Mouse (Mus musculus) limb, embryonic 15.5 days (tissue): ENCODE results near the gene Galnt9. TPM values are rescaled to one million over a fixed set of nuclear protein-coding genes. Genes with fewer than 3 reads are reported as not detected.

Source experiments
- ATAC-seq: fragments of 200-750 bp; cut with Nextera tagmentation; 2 replicates; pipeline ENCODE4 v1.8.0; 2017; ENCODE audit warnings: low read depth, moderate TSS enrichment; ENCODE audit not compliant: insufficient number of reproducible peaks, low FRiP score, low TSS enrichment
- H3K27ac ChIP-seq: fragments of 300-500 bp; sonication (generic); 2 replicates; pipeline ENCODE4 v1.5.1; 2015; ENCODE audit warnings: moderate library complexity, mild to moderate bottlenecking, inconsistent platforms
- H3K27me3 ChIP-seq: fragments of 300-500 bp; sonication (generic); 2 replicates; pipeline ENCODE4 v1.6.1; 2015; ENCODE audit warnings: inconsistent platforms
- H3K36me3 ChIP-seq: fragments of 300-500 bp; sonication (generic); 2 replicates; pipeline ENCODE4 v1.6.1; 2015; ENCODE audit warnings: inconsistent platforms
- H3K4me1 ChIP-seq: fragments of 300-500 bp; sonication (generic); 2 replicates; pipeline ENCODE4 v1.6.1; 2015; ENCODE audit warnings: inconsistent platforms
- H3K4me2 ChIP-seq: fragments of 300-500 bp; sonication (generic); 2 replicates; pipeline ENCODE4 v1.6.1; 2015; ENCODE audit warnings: mild to moderate bottlenecking, inconsistent platforms
- H3K4me3 ChIP-seq: fragments of 300-500 bp; sonication (generic); 2 replicates; pipeline ENCODE4 v1.5.1; 2015; ENCODE audit warnings: mild to moderate bottlenecking, inconsistent platforms
- H3K9ac ChIP-seq: fragments of 300-500 bp; sonication (generic); 2 replicates; pipeline ENCODE4 v1.6.1; 2015; ENCODE audit warnings: inconsistent platforms
- H3K9me3 ChIP-seq: fragments of 300-500 bp; sonication (generic); 2 replicates; pipeline ENCODE4 v1.6.1; 2016; ENCODE audit warnings: inconsistent platforms
- WGBS: fragments of 180-500 bp; shearing (Covaris S2); methylation state at CpG from one replicate; pipeline ENCODE4 v1.1.7; 2015; 5-methylcytosine and 5-hydroxymethylcytosine counted together
- microRNA-seq: library from miRNA; unstranded; fragments of <30 nt; microRNA quantifications from one replicate; pipeline ENCODE4, GENCODE M21; 2016
- polyA plus RNA-seq: library from polyadenylated mRNA; unstranded; fragments of >200 nt; fragmentation: Nextera tagmentation; extraction: Ambion mirVana; gene quantifications from 2 replicates; pipeline ENCODE4 v1.2.1, GENCODE M21; 2015

The Galnt9 gene
- polyA plus RNA-seq, 1 experiment from 2014 or later = 3.9 TPM

DNA sequence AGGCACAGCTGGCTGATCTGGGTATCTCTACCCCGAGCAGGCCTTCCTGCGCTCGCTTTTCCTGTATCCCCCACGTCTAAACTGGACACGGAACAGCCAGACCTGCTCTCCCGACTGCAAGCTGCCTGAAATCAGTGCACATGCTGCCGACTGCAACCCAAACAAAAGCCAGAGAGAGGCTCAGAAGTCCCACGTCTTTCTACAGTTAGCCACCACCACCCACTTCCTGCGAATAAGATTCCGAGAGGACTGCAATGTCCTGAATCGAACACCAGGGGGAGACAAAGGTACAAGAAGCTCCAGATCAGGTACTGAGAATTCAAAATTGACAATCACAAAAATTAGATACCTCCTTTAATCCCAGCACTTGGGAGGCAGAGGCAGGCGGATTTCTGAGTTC is 95.3 kb downstream of the Galnt9 start:
- 24% methylated on average over 12 of the region's 12 CpGs for WGBS
- no peak for ATAC-seq

DNA sequence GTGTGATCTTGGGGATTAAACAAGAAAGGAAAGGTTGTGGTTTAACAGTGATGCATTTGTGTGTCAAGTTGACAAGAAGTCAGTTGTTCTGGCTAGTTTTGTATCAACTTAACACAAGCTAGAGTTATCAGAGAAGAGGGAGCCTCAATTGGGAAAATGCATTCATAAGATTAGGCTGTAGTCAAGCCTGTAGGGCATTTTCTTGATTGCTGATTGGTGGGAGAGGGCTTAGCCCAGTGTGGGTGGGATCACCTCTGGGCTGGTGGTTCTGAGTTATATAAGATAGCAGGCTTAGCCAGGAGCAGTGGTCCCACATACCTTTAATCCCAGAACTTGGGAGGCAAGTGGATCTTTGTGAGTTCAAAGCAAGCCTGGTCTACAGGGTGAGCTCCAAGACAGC is 102.2 kb downstream of the Galnt9 start:
- no peaks in the 10 kb centered on the region for H3K4me1 ChIP-seq
- no peak for ATAC-seq
- H3K9ac ChIP-seq = no peak overlapping the region
- no peak overlapping the region for H3K27ac ChIP-seq
- no peaks in the 10 kb centered on the region for H3K9me3 ChIP-seq
- no peak overlapping the region for H3K4me2 ChIP-seq
- peaks cover 56% of the 10 kb centered on the region for H3K36me3 ChIP-seq
- no peak overlapping the region for H3K4me3 ChIP-seq
- no peaks in the 10 kb centered on the region for H3K27me3 ChIP-seq

More for the DNA sequence above, 95.3 kb downstream of the Galnt9 start:
- Histone ChIP-seq H3K4me2 (peak overlapping the region; percentile 32; the same call in 1 of the 2 replicates), H3K36me3 (no peaks in the 10 kb centered on the region), H3K27ac (no peak overlapping the region), H3K9me3 (no peaks in the 10 kb centered on the region), H3K4me1 (peaks cover 3% of the 10 kb centered on the region; the same call in 1 of the 2 replicates), H3K4me3 (no peak overlapping the region), H3K9ac (no peak overlapping the region), H3K27me3 (no peaks in the 10 kb centered on the region)

DNA sequence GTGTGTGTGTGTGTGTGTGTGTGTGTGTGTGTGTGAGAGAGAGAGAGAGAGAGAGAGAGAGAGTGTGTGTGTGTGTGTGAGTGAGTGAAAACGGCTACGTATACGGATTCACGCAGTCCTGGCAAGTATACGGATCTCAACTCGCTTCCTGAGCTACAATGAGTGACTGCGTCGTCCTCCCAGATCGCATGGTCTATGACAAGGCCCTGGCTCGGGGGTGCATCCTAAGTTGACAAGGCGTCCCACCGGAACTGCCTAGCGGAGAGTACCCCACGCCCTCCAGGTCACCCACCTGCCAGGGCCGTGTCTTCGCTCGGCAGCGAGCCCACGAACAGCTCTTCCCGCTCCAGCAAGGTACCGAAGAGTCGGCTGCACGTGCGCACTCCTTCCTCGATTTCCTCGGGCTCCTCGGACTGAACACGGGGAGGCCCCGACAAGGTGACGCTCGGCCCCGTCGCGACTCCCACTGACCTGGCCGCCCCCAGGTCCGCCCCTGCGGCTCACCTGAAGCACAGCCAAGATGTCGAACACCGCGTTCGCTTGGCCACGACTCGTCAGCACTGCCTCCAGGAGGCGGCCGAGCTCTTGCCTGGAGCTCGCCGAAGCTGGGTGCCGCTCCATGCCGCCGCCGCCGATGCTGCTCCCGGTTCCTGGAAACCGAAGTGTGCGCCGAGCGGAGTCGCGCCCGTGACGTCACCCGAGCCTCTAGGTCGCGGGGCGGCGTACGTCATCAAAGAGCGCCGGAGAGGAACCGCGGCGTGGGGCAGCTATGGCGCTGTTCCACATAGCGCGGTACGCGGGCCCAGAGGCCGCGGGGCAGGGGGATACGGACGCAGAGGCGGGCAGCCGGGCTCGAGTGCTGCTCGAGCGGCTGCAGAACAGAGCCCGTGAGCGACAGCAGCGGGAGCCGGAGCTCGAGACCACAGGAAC is 108.8 kb downstream of the Galnt9 start, which contains the start of the genes Noc4l and Ddx51:
Gene Noc4l, minus strand, starts transcription at position 699 of the 930 bp plus-strand sequence.
Gene Ddx51, plus strand, starts transcription at position 733 of the 930 bp plus-strand sequence.
- Histone ChIP-seq H3K27ac (peak within 1 kb of the TSS; percentile 61), H3K4me3 (peak within 1 kb of the TSS; percentile 99), H3K9ac (peak within 1 kb of the TSS; percentile 93), H3K27me3 (no peaks in the 10 kb centered on the region), H3K36me3 (peaks cover 71% of the 10 kb centered on the region), H3K4me1 (peaks cover 16% of the 10 kb centered on the region), H3K9me3 (no peaks in the 10 kb centered on the region), H3K4me2 (peak within 1 kb of the TSS; percentile 86)
- under 1% methylated on average over 91 of the region's 91 CpGs for WGBS
- peak; percentile 37; the same call in 1 of the 2 replicates for ATAC-seq

DNA sequence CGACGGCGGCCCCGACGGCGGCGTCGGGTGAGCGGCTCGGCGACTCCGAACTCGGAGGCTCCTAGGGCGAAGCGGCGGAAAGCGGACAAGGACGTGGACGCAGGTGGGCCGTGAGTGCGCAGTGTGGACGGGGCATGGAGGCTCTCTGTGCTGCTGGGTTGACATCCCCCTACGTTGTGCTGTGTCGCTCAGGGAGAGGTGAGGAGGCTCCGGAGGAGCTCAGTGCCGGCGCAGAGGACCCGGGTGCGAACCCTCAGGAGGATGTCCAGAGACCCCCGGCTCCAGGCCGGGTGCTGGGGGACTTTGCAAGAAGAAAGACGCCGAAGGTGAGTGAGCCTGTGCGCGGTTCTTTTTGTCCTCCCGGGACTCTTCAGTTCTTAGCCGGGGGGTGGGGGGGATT is 109.5 kb downstream of the Galnt9 start:
- peaks cover 71% of the 10 kb centered on the region for H3K36me3 ChIP-seq
- WGBS = 1% methylated on average over 37 of the region's 37 CpGs
- ATAC-seq = no peak
- H3K27me3 ChIP-seq = no peaks in the 10 kb centered on the region
- no peaks in the 10 kb centered on the region for H3K9me3 ChIP-seq
- H3K4me1 ChIP-seq = peaks cover 16% of the 10 kb centered on the region
- H3K27ac ChIP-seq = no peak overlapping the region
- H3K4me2 ChIP-seq = peak overlapping the region; percentile 86
- peak overlapping the region; percentile 93 for H3K9ac ChIP-seq
- peak overlapping the region; percentile 99 for H3K4me3 ChIP-seq

DNA sequence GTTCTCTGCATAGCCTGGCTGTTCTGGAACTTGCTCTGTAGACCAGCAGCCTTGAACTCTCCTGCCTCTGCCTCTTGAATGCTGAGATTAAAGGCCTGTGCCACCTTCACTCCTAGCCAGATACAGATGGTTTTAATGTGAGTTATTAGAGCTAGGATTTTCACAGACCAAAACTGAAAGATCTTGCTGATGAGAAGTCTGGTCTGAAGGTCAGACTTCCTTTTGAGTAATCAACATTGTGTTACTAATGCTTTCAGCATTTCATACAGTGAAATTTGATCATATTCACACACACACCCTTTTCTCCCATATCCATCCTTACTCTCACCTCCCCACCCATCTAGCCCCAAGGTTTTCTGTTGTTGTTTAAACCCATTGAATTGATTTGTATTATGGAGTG is 115.5 kb downstream of the Galnt9 start:
- ATAC-seq = no peak
- no peak overlapping the region for H3K4me3 ChIP-seq
- no peaks in the 10 kb centered on the region for H3K9me3 ChIP-seq
- no peak overlapping the region for H3K9ac ChIP-seq
- no peaks in the 10 kb centered on the region for H3K4me1 ChIP-seq
- peaks cover 87% of the 10 kb centered on the region for H3K36me3 ChIP-seq
- no peak overlapping the region for H3K27ac ChIP-seq
- H3K27me3 ChIP-seq = no peaks in the 10 kb centered on the region
- no peak overlapping the region for H3K4me2 ChIP-seq

DNA sequence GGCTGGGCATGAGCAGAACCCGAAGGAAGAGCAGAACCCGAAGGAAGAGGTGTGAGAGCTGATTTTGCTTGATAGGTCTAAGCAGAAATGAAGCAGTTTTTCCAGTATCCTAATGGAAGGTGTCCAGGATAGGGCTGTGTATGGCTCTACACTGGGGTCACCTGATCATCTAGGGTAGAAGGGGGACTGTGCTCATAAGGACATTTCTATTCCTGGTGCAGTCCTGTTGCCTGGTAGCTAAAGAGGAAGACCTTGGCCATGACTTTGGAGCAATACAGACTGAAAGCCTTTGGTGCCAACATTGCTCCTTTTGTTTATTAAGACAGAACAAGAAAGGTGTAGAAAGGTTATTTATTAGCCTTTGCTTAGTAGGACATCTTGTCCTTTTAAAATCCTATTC is 119.9 kb downstream of the Galnt9 start:
- Histone ChIP-seq H3K27ac (no peak overlapping the region), H3K36me3 (peaks cover 87% of the 10 kb centered on the region), H3K4me2 (no peak overlapping the region), H3K9me3 (no peaks in the 10 kb centered on the region), H3K4me1 (no peaks in the 10 kb centered on the region), H3K9ac (no peak overlapping the region), H3K4me3 (no peak overlapping the region), H3K27me3 (no peaks in the 10 kb centered on the region)
- no peak for ATAC-seq
- 95% methylated on average over 2 of the region's 2 CpGs for WGBS

DNA sequence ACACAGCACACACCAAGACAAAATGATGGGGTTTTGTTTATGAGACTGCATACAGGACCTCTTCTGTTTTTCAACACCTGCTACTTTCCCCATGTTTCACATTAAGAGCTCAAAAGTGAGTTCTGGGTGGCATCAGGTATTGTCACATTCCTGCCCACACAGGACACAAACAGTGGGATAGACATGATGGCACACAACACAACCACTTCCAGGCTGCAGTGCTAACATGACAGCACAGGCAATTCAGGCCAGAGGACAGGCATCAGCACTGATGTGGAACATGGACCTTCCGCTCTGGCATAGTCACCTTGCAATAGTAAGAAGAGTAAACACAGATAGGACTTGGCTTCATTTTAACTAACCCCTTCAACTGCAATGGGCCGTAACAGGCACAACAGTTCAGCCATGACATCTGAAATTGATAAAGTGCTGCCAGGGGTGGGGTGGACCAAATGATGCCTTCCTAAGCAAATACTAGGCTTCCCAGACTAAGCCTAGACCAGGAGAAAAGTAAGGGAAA is 120.7 kb downstream of the Galnt9 start:
- no peak for ATAC-seq
- no peak overlapping the region for H3K4me2 ChIP-seq
- H3K9ac ChIP-seq = no peak overlapping the region
- no peak overlapping the region for H3K27ac ChIP-seq
- no peak overlapping the region for H3K4me3 ChIP-seq
- no peaks in the 10 kb centered on the region for H3K27me3 ChIP-seq
- no peaks in the 10 kb centered on the region for H3K4me1 ChIP-seq
- H3K9me3 ChIP-seq = no peaks in the 10 kb centered on the region
- 87% methylated on average over 2 of the region's 2 CpGs for WGBS
- peaks cover 86% of the 10 kb centered on the region for H3K36me3 ChIP-seq

DNA sequence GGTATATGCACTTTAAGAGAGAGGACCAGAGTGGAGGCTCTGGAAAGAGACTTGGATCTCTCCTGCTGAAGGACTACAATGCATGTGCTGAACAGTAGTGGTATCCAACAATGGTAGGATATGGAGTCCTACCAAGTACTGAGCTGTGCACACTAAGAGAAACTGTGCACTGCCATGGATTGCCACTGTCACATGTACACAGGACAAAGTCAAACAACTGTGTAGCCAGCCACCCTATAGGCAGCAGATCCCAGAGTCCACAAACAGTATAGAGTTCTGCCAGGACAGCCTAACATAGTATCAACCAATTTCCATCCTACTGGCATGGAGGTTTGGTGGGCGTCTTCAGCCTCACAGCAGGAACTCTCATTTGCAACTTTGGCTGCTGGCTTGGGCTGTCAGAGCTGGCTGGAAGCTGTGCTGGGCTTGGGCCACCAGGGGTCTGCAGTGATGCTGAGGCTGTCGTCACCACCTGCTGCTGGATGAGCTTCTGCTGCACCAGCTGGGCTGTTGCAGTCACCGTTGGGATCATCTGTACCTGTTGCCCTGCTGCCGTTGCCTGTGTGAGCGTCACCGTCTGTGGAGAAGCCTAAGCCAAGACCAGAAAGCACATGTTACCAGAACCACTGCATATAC is 121.4 kb downstream of the Galnt9 start:
- Histone ChIP-seq H3K27ac (no peak overlapping the region), H3K36me3 (peaks cover 86% of the 10 kb centered on the region), H3K9ac (no peak overlapping the region), H3K4me2 (no peak overlapping the region), H3K4me1 (no peaks in the 10 kb centered on the region), H3K4me3 (no peak overlapping the region), H3K27me3 (no peaks in the 10 kb centered on the region), H3K9me3 (no peaks in the 10 kb centered on the region)
- WGBS = 64% methylated on average over 6 of the region's 6 CpGs
- ATAC-seq = no peak

Small RNA genes within 50 kb of the gene (microRNA-seq; reads per million reads assigned to microRNA genes)
- gene Mir7026 = 0.61 reads per million

Other genes starting within 250 kb of the Galnt9 start
- 1.2 and 1.4 TPM in 2 replicates for gene P2rx2, start 201.1 kb upstream of the Galnt9 start, polyA plus RNA-seq
- not detected in 2 replicates for gene Lrcol1, start 199.6 kb upstream of the Galnt9 start, polyA plus RNA-seq
- gene Fbrsl1, start 95.9 kb upstream of the Galnt9 start, polyA plus RNA-seq = 10.3 and 12.1 TPM in 2 replicates
- 46.2 and 46.5 TPM in 2 replicates for gene Noc4l, start 109.1 kb downstream of the Galnt9 start, polyA plus RNA-seq
- 21.5 and 23.2 TPM in 2 replicates for gene Ddx51, start 109.1 kb downstream of the Galnt9 start, polyA plus RNA-seq
- gene Ep400, start 226.4 kb downstream of the Galnt9 start, polyA plus RNA-seq = 39.1 and 44.4 TPM in 2 replicates
- 33.1 and 36.3 TPM in 2 replicates for gene Pus1, start 236.3 kb downstream of the Galnt9 start, polyA plus RNA-seq